Mouse (Mus musculus) retina, embryonic 14.5 days (tissue): ENCODE data around the gene Rev1.
"Not testable (repeated sequence)": the region's sequence is repeated elsewhere in the genome, so short reads cannot be mapped to it uniquely, and the experiment has no call there.

Source experiments
- DNase-seq: peaks from one replicate; pipeline ENCODE4 v3.0.0-alpha.2; 2015; ENCODE audit warnings: low spot score

The Rev1 gene

GRCm38 (mm10) chr1:38067276-38067675 is 62.3 kb downstream of the Rev1 start:
- no peak for DNase-seq

GRCm38 (mm10) chr1:38062156-38062555 is 67.4 kb downstream of the Rev1 start:
- DNase-seq: not testable (repeated sequence)

- DNase-seq: no peak
These were observed 71.2 kb downstream of the Rev1 start for GRCm38 (mm10) chr1:38058417-38058816.

GRCm38 (mm10) chr1:38055176-38055575 is 74.4 kb downstream of the Rev1 start:
- no peak for DNase-seq

GRCm38 (mm10) chr1:38049562-38049961 is 80.0 kb downstream of the Rev1 start:
- DNase-seq: no peak

- no peak for DNase-seq
These were observed 81.5 kb downstream of the Rev1 start for GRCm38 (mm10) chr1:38048121-38048520.

GRCm38 (mm10) chr1:38038898-38039297 is 90.7 kb downstream of the Rev1 start:
- DNase-seq: no peak

- no peak for DNase-seq
These were observed 92.2 kb downstream of the Rev1 start for GRCm38 (mm10) chr1:38037375-38037774.

GRCm38 (mm10) chr1:38035521-38035920 is 94.1 kb downstream of the Rev1 start:
- DNase-seq: no peak

GRCm38 (mm10) chr1:38031391-38031790 is 98.2 kb downstream of the Rev1 start:
- no peak for DNase-seq

- DNase-seq: no peak
These were observed 102.3 kb downstream of the Rev1 start for GRCm38 (mm10) chr1:38027301-38027700.

GRCm38 (mm10) chr1:38014551-38015203 is 114.9 kb downstream of the Rev1 start:
- DNase-seq: no peak

- no peak for DNase-seq
These were observed 117.1 kb downstream of the Rev1 start for GRCm38 (mm10) chr1:38012509-38012908.

GRCm38 (mm10) chr1:38012104-38012503 is 117.5 kb downstream of the Rev1 start:
- DNase-seq: no peak

GRCm38 (mm10) chr1:38011647-38012046 is 118.0 kb downstream of the Rev1 start:
- no peak for DNase-seq

GRCm38 (mm10) chr1:38006741-38007140 is 122.9 kb downstream of the Rev1 start:
- DNase-seq: no peak

- DNase-seq: no peak
These were observed 126.6 kb downstream of the Rev1 start for GRCm38 (mm10) chr1:38003046-38003445.
